Mouse (Mus musculus): ENCODE results near the gene Fuk. TPM values are rescaled to one million over a fixed set of nuclear protein-coding genes. Genes with fewer than 3 reads are reported as not detected.

The Fuk gene
- polyA plus RNA-seq, 1 experiment from 2014 or later: 16.8 TPM

- peaks cover 62% of the 10 kb centered on the region for H3K36me3 ChIP-seq
Observed at GRCm38 (mm10) chr8:110843207-110843606, 59.1 kb downstream of the Fuk start.

DNA sequence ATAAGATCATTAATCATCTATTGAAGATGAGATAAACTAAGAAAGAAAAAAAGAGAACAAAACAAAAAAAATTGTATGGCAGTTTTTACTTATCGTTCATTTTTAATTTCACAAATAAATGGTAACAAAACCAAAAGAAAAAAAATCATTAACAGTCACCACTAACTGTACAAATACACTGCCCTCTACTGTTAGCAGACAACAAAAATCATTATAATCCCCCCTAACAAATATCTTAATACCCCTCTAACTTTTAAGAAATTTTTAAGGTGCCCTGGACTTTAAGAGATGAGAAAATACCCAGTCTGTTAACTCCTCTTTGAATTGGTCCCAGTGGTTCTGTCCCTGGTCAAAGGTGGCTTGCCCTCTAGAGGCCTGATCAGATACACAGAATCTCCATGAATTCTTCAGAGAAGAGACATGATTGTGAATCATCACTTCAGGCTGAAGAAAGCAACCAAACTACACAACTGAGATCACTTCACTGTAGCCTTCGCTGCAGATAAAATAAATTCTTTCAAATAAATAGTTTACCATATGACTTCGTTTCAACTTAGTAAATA is 60.2 kb downstream of the Fuk start:
- Histone ChIP-seq H3K4me3 (no peak overlapping the region), H3K4me2 (replicated peaks) (no peak overlapping the region), H3K36me3 (peaks cover 73% of the 10 kb centered on the region), H3K27me3 (no peaks in the 10 kb centered on the region), H3K4me1 (peaks cover 14% of the 10 kb centered on the region), H3K27ac (no peak overlapping the region), H3K9me3 (no peaks in the 10 kb centered on the region), H3K9ac (no peak overlapping the region)
- 95% methylated on average over 3 of the region's 3 CpGs for WGBS
- ATAC-seq (ENCODE audit: insufficient number of reproducible peaks, insufficient read depth, low FRiP score, low TSS enrichment): no peak

More at GRCm38 (mm10) chr8:110843207-110843606, 59.1 kb downstream of the Fuk start:
- no peak for ATAC-seq (ENCODE audit: insufficient number of reproducible peaks, insufficient read depth, low FRiP score, low TSS enrichment)
- H3K9ac ChIP-seq: no peak overlapping the region
- WGBS: 70% methylated on average over 5 of the region's 5 CpGs
- peaks cover 21% of the 10 kb centered on the region for H3K4me1 ChIP-seq
- no peak overlapping the region for H3K4me3 ChIP-seq
- H3K27ac ChIP-seq: no peak overlapping the region
- no peak overlapping the region for H3K4me2 ChIP-seq (replicated peaks)
- no peaks in the 10 kb centered on the region for H3K27me3 ChIP-seq
- no peaks in the 10 kb centered on the region for H3K9me3 ChIP-seq

Other genes starting within 250 kb of the Fuk start
- 10.9 and 17.4 TPM in 2 replicates for gene Mtss1l, start 181.0 kb downstream of the Fuk start, polyA plus RNA-seq (2016; fragmentation: Nextera tagmentation; extraction: Ambion mirVana)
- gene Il34, start 96.6 kb downstream of the Fuk start, polyA plus RNA-seq (2016; fragmentation: Nextera tagmentation; extraction: Ambion mirVana): 0.46 and 0.83 TPM in 2 replicates
- 85.5 and 87.8 TPM in 2 replicates for gene Cog4, start 55.9 kb downstream of the Fuk start, polyA plus RNA-seq (2016; fragmentation: Nextera tagmentation; extraction: Ambion mirVana)
- 193 and 196 TPM in 2 replicates for gene Sf3b3, start 55.7 kb downstream of the Fuk start, polyA plus RNA-seq (2016; fragmentation: Nextera tagmentation; extraction: Ambion mirVana)
- 44.6 and 45.5 TPM in 2 replicates for gene St3gal2, start 17.4 kb upstream of the Fuk start, polyA plus RNA-seq (2016; fragmentation: Nextera tagmentation; extraction: Ambion mirVana)
- gene Ddx19a, start 95.3 kb upstream of the Fuk start, polyA plus RNA-seq (2016; fragmentation: Nextera tagmentation; extraction: Ambion mirVana): 14.1 and 16.8 TPM in 2 replicates
- 5.5 and 5.6 TPM in 2 replicates for gene Ddx19b, start 129.3 kb upstream of the Fuk start, polyA plus RNA-seq (2016; fragmentation: Nextera tagmentation; extraction: Ambion mirVana)
- 69.9 and 71.9 TPM in 2 replicates for gene Aars, start 130.7 kb upstream of the Fuk start, polyA plus RNA-seq (2016; fragmentation: Nextera tagmentation; extraction: Ambion mirVana)
- 26.0 and 26.9 TPM in 2 replicates for gene Exosc6, start 153.9 kb upstream of the Fuk start, polyA plus RNA-seq (2016; fragmentation: Nextera tagmentation; extraction: Ambion mirVana)
- 1.6 and 2.3 TPM in 2 replicates for gene Clec18a, start 189.9 kb upstream of the Fuk start, polyA plus RNA-seq (2016; fragmentation: Nextera tagmentation; extraction: Ambion mirVana)
- gene Pdpr, start 192.1 kb upstream of the Fuk start, polyA plus RNA-seq (2016; fragmentation: Nextera tagmentation; extraction: Ambion mirVana): 12.8 and 14.3 TPM in 2 replicates

Data from embryonic facial prominence, embryonic 12.5 days (tissue).